15 mouse cellular contexts compared by ENCODE assay signal in the genomic region with DNA sequence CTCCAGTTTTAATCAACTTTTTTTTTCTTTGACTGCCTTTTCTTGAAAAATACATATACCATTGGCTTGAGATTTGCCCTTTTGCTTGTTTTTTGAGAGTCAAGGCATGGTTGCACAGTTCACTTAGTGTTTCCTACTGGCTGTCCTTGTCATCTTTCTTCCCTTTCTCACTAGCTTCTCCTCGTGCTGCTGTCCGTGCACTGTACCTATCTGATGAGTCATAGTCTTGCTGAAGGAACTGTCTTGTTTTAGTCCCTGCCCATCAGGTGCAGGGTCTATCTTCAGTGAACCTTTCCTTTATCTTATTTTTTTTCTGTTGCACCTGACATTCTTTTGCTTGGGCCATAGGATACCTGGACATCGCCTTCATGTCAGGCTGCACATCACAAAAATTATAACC.
"Had no signal": no experiment of that assay in that cellular context is flagged by ENCODE, and none has a peak within 500 bp of the region (broad histone marks: within the 10 kb centered on the region; RNA-seq: fewer than 3 reads in every experiment).

No protein-coding gene starts in this region.

- H3K27ac ChIP-seq: liver, embryonic 14.5 days; lung, embryonic 15.5 days; midbrain, embryonic 10.5 days; midbrain, embryonic 12.5 days; neural tube, embryonic 12.5 days had no signal

- H3K9ac ChIP-seq: liver, embryonic 14.5 days; lung, embryonic 15.5 days; midbrain, embryonic 12.5 days; neural tube, embryonic 12.5 days had no signal

- H3K4me1 ChIP-seq: midbrain, embryonic 10.5 days; neural tube, embryonic 12.5 days had no signal

- H3K4me3 ChIP-seq: lung, embryonic 15.5 days; midbrain, embryonic 10.5 days; midbrain, embryonic 12.5 days; neural tube, embryonic 12.5 days had no signal

- DNase-seq: lung, adult 18-20 months; lung, postnatal 4 days; midbrain, embryonic 14.5 days; retina, postnatal 1 day; right cerebral cortex, adult 18-20 months; right cerebral cortex, postnatal 25 days; right cerebral cortex, postnatal 4 days; spleen, adult 18-20 months; thymus, adult 2 months; thymus, postnatal 25 days had no signal

- H3K4me2 ChIP-seq: lung, embryonic 15.5 days; midbrain, embryonic 12.5 days; neural tube, embryonic 12.5 days had no signal

- H3K27me3 ChIP-seq: lung, embryonic 15.5 days; midbrain, embryonic 12.5 days; neural tube, embryonic 12.5 days had no signal

- H3K9me3 ChIP-seq: lung, embryonic 15.5 days; midbrain, embryonic 10.5 days; midbrain, embryonic 12.5 days; neural tube, embryonic 12.5 days had no signal

- H3K36me3 ChIP-seq: lung, embryonic 15.5 days; midbrain, embryonic 10.5 days; midbrain, embryonic 12.5 days had no signal
